Mouse (Mus musculus) heart, postnatal 36 days (tissue): Measurements from ENCODE around the gene Ppp1r12a. TPM values are rescaled to one million over a fixed set of nuclear protein-coding genes. Genes with fewer than 3 reads are reported as not detected.

ENCODE experiments used
- DNase-seq, 2 experiments: peaks; one replicate each; pipeline ENCODE4 v3.0.0; 2021 to 2022
- intact Hi-C: fragments of 180-260 bp; cut with DNase I; formaldehyde crosslinking; loops from one replicate; pipeline ENCODE4 v1.15.1; 2025
- total RNA-seq, 2 experiments: library from RNA; stranded (reverse); gene quantifications; 2 replicates each; pipeline ENCODE4 v1.2.3; 2021

The Ppp1r12a gene
- 10 to 100 TPM; 55.4 to 61.8 TPM for total RNA-seq

DNA sequence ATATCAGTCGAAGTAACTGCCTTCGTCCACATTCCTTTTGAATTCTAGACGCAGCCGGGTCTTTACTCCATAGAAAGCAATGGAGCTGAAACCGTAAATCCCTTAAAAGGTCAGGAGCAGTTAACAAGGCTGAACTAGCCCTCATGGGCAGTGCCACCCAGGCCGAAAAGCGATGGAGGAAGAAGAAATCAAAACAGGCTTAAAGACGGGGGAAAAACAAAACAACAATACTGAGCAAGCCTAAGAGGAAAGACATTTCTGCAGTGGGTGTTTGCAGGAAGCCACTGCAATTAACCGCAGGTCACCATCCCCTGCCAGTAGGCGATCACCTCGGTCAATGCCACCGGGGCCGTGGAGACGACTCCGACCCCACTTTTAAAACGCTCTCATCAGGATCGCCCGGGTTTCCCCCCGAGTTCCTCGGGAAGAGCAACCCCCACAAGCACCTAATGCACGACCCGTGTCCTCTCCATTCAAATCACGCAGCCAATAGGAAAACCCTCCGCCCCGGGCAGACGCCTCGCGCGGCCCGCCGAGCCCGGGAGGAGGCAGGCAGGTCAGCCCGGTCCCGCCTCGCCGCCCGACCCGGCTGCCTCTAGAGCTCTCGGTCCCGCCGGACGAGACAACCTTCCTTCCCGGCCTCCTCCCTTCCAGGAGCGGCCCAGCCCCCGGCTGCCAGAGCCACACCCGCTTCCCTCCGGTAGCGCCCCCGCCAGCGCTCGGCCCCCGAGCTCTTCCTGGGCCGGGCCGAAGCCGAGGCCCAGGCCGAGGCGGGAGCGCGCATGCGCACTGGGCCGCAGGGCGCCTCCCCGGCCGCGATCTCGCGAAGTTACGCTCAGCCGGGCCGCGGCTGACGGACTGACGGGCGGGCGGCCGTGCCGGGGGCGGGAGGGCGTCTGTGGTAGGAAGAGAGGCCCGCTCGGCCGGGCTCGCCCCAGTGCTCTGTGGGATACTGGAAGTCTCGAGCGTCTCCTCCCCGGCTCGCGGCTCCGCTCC is at the start of gene Ppp1r12a:
Ppp1r12a (plus strand) TSS at position 933 of the 996 bp plus-strand sequence.
- peak; percentile 96 to 98 for DNase-seq
- intact Hi-C loops, result loop anchor here (2.0 to 10.0 kb wide), 4 partner anchors 74 to 283 kb away; no protein-coding TSS in a partner anchor

DNA sequence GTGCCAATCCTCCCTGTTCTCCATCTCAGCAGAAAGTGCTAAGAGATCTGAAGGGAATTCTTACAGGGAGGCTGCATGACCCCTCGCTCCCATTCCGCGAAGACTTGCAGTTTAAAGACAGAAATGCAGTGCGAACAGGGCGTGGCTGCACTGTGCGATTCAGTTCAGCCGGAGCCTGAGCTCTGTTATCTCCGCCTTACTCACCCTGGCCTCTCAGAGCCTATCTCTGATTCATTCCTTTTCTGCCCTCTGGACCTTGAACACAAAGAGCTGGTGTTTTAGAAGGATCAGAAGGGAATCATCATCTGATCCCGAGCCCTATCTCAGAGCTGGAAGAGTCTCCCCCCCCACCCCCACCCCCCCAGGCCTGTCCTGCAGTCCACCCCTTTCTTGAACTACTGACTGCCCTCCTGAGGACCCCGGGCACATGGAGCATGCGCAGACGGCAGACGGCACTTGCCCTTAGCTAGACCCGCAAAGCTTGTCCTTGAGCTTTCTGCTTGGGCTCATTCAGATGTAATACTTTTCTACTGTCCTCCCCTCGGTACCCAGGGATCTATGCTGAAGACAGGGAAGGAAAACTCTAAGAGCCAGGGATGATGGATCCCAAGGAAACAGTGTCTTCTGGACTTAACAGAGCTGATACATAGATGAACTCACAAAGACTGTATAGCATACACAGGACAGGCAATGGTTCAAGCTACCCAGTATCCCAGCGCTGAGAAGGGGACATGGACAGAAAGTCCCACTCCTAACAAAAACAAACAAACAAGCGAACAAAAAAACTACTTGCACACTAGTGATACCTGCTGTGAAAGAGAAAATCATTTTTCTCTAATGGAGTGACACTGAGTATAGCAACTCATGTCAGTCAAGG is 48.4 kb upstream of the Ppp1r12a start:
- DNase-seq, result peak; percentile 9 to 10
- intact Hi-C loops, result no loop called here

DNA sequence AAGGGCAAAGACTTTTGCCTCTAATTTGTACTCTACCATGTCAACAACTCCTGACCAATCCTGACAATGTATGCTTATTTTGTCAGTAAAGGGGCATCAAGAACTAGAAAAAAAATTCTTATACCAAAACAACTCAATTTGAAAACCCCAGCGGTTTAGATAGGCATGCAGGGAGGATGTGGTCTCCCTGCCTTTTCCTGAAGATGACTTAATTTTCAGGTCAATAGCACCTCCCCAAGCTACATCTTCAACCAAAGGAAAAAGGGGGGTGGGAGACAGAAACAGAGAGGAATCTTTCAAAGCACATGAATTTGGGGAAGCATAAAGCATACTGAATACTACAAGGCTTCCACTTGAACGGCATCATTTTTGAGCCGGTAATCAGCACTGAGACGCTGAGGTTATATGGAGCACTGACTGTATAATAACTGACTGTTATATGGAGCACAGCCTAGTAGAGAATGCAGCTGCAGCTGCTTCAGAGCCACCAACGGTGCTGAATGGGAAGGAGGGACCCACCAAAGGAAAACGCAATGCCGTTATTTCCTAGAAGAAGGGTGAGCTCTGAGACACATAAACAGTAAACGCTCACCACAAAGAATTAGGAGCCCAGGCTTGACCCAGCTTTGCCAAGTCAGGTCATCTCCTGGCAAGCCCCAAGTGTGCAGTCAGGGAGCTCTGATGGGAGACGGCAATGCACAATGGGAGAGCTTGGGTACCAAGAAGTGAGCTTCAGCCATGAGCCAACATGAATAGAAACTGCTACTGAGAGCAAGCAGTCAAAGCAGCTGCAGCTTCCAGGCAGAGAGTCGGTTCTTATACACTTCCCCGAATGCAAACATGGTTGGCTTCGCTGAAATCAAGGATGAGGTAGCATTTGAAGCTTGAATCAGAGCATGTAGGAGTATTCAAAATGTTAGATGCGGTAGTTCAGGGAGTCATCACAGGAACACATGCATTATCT is 43.5 kb upstream of the Ppp1r12a start:
- no peak for DNase-seq
- intact Hi-C loops, result no loop called here

DNA sequence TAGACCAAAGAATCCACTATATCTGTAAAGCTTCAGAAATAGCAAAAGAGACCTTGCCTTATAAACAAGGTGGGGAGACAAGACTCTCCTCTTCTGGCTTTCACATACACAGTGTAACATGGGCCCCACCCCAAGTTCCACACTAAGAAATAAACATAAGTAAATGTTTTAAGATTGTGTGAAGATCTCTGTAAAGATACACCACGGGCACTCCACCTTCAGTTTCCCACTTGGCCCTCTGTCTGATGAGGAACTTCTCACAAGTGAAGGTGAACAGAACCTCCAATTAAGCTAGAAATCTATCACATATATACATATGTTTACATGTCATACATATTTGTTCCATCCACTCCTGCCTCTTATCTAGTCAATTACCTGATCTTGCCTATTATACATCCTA is 42.6 kb upstream of the Ppp1r12a start:
- DNase-seq, result no peak
- intact Hi-C loops, result no loop called here

DNA sequence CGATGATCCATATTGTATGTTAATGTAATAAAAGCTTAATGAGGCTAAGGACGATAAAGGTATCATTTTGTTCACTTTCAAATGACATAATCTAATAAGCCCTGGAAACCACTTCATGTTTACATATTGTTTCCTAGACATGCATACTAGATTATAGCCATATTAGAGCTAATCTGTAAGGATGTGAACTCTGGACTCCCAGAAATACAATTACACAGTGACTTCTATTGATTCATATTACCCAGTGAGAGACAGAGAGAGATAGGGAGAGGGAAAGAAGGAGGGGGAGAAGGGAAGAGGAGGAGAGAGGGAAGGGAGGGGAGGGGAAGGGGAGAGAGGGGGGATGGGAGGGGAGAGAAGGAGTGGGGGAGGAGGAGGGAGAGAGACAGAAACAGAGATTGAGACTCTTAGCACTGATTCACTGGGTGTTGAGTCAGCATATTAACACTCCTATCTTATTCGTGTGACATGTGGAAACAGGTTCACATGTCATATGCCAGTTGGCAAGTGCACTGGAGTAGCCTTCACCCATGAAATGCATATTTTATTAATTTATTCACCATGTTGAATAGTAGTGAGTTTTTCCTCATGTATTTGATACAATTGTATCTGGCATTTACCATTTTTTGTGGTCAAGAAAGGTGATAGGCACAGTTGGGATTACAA is 36.9 kb upstream of the Ppp1r12a start:
- intact Hi-C loops, result no loop called here
- DNase-seq, result no peak

DNA sequence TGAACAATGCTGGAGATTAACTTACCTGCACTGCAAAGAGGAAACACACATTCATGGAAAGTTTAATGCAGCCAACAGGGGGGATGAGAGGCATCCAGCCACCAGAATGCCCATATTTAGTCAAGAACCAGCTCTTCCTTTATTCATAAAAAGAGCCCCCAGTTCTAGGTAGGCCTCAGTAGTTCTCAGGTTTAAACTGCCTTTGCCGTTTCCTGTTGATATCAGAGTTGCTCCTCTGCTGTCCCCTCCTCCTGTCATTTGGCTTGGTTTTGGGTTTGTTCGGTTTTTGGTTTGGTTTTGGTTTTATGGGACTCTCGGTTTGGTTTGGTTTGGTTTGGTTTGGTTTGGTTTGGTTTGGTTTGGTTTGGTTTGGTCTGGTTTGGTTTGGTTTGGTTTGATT is 32.8 kb upstream of the Ppp1r12a start:
- intact Hi-C loops, result no loop called here
- no peak for DNase-seq

DNA sequence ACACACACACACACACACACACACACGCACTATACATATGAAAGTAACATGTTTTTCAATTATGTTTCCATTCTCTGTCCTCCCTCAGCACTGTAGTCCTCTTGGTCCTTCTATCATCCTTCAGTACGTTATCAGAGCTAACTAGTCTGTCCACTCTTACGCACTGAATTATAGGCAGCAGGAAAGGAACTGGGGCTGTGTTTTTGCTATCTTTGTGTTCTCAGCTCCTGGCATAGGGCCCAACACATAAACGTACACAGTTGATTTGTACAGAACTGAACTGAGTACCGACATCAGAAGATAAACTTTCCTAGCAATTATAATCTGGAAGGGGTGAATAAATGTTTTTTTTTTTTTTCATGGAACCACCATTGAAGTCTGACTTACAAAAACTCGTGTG is 30.1 kb upstream of the Ppp1r12a start:
- intact Hi-C loops, result no loop called here
- no peak for DNase-seq

DNA sequence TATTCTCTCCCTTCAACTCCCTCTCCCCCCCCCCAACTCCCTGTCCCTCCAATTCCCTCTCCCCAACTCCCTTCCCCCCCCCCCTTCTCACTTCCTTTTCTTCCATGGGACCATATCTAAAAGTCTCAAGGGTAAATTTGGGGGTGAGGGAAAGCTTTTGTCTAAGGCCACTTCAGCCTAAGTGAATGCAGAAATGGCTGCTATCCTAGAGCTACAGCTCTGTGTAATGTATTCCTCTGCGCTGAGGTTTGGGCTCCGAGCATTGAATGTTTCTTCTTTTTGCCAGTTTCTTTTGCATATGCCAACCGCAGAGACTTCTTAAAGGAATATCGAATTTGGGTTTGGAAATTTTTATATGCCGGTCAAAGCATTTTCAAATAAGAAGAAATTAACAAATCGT is 28.7 kb upstream of the Ppp1r12a start:
- no peak for DNase-seq
- intact Hi-C loops, result no loop called here

DNA sequence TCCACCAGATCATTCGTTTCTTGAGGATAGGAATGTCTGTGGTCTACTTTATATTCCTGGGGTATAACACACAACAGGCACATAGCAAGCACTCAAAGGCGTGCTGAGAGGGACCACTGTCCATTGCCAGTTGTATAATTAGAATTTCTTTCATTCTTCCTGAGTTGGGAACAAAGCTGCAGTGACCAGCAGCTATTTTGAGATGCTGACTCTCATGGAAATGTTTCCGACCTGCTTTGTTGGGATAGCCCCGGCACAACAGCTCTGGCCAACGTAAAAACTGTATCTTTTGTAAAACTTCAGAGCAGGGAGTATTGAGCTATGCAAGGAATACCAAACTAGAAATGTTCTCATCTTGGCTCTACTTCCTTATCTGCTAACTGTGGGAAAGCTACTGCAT is 28.2 kb upstream of the Ppp1r12a start:
- intact Hi-C loops, result no loop called here
- DNase-seq, result peak in 1 of 2 experiments; percentile 5

DNA sequence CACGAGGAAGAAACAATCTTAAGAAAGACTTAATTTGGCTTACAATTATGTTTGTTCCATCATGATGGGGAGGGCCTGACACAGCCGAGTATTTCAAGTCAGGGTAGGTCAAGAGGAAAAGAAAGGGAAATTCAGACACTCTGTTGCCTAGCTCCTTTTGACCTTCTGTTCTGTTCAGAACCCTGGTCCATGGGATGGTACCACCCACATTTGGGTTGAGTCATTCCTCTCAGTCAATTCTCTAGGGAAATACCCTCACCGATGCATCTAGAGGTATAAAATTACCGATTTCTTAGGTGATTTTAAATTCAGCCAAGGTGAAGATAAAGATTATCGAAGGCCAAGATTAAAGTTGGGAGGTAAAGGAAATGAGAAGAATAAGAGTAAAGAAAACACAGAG is 23.6 kb upstream of the Ppp1r12a start:
- intact Hi-C loops, result no loop called here
- no peak for DNase-seq

DNA sequence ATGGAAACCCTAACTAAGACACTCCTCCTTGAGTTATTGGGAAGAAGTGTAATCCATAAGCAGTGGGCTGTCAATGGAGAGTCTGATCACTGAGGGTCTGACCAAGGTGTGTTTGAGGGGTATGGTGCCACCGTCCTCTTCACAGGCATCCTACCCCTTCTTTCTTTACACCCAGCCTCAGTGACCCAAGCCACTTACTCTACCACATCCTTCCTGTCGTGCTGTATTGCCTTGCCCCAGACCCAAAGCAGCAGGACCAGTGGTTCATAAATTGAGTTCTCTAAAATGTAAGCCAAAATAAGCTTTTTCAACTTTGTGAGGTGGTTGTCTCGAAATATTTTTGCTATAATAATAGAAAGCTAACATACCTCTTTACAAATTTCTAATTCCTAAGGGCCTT is 22.2 kb upstream of the Ppp1r12a start:
- intact Hi-C loops, result no loop called here
- DNase-seq, result no peak

DNA sequence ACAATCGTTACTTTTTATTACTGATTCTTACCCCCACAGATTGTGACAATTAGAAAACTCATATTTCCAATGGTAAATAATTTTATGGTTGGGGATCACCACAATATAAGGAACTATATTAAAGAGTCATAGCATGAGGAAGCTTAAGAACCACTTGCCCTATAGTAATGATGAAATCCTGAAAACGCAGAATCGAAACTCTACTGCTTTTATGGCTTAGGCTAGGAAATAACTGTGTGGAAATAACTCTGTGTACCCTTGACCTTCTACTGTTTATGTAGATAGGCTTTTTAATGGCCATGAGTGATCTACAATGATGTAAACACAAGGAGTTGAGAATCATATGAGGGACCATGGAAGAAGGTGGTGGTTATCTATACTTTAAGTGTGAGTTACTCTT is 21.3 kb upstream of the Ppp1r12a start:
- no peak for DNase-seq
- intact Hi-C loops, result no loop called here

DNA sequence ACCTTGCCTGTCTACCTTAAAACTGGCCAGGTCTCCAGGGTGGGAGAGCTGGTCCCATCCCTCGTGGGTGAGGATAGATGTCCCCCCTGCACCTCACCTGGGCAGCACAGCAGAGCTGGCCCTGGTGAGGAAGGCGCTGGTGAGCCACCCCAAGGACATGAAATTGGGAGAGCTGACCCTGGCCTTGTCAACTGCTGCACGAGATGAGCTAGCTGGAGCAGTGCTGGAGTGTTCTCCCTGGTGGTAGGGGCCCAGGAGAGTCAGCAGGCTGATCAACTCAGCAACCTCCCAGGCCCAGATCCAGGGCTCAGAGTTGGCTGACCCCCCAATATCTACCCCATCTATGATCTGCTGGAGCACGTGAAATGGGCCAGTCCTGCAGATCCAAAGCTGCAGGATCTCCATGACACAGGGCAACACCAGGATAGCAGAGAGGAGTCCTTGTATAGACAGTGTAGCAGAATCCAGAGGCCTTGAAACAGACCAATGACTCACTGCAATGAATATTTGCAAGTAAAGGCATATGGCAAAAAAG is 17.9 kb upstream of the Ppp1r12a start:
- intact Hi-C loops, result no loop called here
- no peak for DNase-seq

DNA sequence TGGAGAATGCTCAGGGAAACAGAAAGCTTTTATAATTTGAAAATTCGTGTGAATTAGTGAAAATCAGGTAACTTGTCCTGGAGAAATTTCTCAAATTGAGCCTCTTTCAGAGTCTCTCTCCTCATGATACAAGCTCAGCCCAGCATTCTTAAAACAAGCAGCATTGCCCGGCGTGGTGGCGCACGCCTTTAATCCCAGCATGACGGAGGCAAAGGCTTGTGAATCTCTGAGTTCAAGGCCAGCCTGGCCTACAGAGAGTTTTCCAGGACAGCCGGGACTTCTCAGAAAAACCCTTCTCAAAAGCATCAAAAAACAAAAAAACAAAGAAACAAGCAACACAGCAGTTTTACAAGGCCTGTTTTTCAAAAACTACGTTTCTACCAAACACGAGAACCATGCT is 16.3 kb upstream of the Ppp1r12a start:
- DNase-seq, result no peak
- intact Hi-C loops, result no loop called here

DNA sequence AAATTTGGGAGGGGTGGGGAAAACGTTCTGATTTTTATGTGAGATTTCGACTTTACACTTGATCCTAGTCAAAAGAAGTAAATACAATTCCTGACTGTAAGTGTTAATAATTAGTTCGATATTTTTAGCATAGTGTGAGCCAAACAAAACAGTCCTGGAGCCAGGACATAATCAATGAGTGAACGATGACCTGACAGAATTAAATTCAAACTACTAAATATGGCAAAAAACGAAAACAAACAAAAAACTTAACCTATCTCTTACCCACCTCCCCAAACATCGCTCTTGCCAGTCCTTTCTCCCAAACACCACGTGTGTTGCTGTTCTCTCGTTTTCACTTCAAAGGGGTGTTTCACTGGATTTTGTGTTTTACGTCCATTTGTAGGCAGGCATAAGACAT is 15.0 kb upstream of the Ppp1r12a start:
- intact Hi-C loops, result no loop called here

DNA sequence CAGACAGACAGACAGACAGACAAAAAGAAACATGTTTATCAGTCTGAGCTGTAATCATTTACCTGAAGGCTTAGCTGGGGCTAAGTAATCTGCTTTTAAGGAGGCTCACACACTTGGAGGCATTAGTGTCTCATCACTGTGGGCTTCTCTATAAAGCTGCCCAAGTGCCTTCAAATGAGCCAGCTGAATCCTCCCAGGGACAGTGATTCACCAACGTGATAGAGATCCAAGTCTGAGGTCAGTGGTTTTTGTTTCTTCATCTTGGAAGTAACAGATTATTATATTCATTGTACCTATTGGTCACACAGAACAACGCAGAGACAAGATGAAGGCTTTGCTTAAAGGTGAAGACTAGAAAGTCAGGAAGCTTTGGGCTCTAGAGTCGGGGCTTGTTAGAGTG is 8.7 kb upstream of the Ppp1r12a start:
- intact Hi-C loops, result no loop called here

More for the DNA sequence above, 15.0 kb upstream of the Ppp1r12a start:
- DNase-seq, result no peak

DNA sequence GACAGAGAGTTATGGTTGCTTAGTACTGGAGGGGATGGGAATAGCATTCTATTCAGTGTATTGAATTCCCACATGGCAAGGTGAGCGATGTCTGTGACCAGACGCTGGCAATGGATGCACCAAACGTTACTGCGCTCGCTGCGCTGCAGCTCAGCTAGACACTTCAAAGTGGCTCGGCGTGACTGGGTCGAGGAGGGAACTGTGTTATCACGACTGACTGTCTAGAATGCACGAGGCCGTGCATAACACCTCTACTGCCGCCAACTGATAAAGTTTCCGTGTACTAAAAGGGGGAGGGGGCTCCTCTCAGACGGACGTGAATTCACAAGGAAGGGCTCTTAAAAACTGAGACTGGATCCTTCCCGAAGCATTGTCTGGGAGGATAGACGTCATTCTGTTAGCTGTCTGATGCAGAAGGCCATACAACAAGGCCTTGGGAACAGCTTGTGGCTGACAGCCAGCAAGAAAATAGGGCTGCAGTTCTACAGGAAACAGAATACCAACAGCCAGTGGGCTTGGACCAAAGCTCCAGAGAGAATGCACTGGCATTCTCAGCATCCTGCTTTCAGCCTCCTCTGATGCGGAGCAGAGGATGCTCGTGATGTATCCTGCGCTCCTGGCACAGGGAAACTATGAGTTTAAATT is 6.8 kb upstream of the Ppp1r12a start:
- DNase-seq, result no peak
- intact Hi-C loops, result no loop called here

More for the DNA sequence above, 8.7 kb upstream of the Ppp1r12a start:
- DNase-seq, result no peak

DNA sequence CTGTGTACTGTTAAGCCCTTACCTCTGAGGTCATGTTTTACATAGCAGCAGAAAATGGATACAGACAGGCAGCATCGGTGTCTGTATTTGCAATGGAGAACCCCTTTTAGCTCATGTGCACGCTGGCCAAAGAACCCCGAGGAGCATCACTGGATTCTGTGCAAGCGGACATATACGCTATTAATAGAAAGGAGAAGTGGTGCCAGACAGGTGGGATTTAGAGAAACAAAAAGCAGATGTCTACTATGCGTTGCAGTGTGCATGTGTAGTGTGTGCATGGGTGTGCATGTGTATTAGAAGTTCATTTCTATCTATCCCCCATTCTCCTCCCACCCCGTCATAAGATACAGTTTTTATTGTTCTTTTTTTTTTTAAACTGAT is 6.3 kb upstream of the Ppp1r12a start:
- intact Hi-C loops, result no loop called here
- DNase-seq, result no peak

DNA sequence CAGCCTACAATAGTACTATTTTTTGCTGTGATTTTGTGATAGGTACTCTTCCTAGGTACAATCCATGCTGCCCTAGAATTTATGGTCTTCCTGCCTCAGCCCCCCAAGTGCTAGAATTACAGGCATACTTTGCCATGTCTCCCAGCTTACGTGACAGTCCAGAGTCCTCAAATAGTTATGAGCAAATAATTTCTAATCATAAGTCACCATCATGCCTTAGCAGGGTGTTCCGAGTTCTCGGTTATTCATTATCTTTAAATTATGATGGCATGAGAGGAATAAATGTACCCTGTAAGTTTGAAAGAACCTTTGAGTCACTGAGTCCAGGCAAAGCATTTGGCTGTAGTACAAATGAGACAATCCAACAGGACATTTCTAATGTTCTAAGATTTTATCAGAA is 5.9 kb upstream of the Ppp1r12a start:
- DNase-seq, result no peak
- intact Hi-C loops, result no loop called here
